Mouse (Mus musculus): ENCODE measurements around the gene Btbd11. TPM values are rescaled to one million over a fixed set of nuclear protein-coding genes. Genes with fewer than 3 reads are reported as not detected.

The Btbd11 gene
- polyA plus RNA-seq, 1 experiment from 2014 or later: 1.9 TPM

- 89% methylated on average over 13 of the region's 13 CpGs for WGBS
Measured at GRCm38 (mm10) chr10:85465516-85466408, 79.1 kb downstream of the Btbd11 start.

GRCm38 (mm10) chr10:85466409-85466761 is 79.8 kb downstream of the Btbd11 start:
- no peak overlapping the region for H3K27ac ChIP-seq (replicated peaks)
- no peaks in the 10 kb centered on the region for H3K9me3 ChIP-seq (ENCODE audit: control insufficient read depth, low read length)
- no peak overlapping the region for H3K4me2 ChIP-seq (replicated peaks; ENCODE audit: low read depth)
- H3K9ac ChIP-seq (ENCODE audit: low read length): no peak overlapping the region
- H3K4me1 ChIP-seq (replicated peaks; ENCODE audit: control insufficient read depth, insufficient read depth): no peaks in the 10 kb centered on the region
- H3K4me3 ChIP-seq (ENCODE audit: low read depth, low read length): no peak overlapping the region
- no peak for TF ChIP-seq CTCF (IDR thresholded peaks at IDR 0.05; ENCODE audit: low read depth)
- no peak for TF ChIP-seq EP300 (optimal IDR thresholded peaks at IDR 0.05)
- no peak for DNase-seq (ENCODE audit: low spot score)
- ATAC-seq (ENCODE audit: low FRiP score, low TSS enrichment): no peak
- no peaks in the 10 kb centered on the region for H3K27me3 ChIP-seq (ENCODE audit: control insufficient read depth, insufficient read depth, low read length)
- H3K36me3 ChIP-seq (ENCODE audit: control insufficient read depth, insufficient read depth, low read length): no peaks in the 10 kb centered on the region
- 56% methylated on average over 8 of the region's 8 CpGs for WGBS

More at GRCm38 (mm10) chr10:85465516-85466408, 79.1 kb downstream of the Btbd11 start:
- Histone ChIP-seq H3K27ac (replicated peaks) (no peak overlapping the region), H3K4me1 (replicated peaks; ENCODE audit: control insufficient read depth, insufficient read depth) (no peaks in the 10 kb centered on the region), H3K4me3 (ENCODE audit: low read depth, low read length) (no peak overlapping the region), H3K9me3 (ENCODE audit: control insufficient read depth, low read length) (no peaks in the 10 kb centered on the region), H3K4me2 (replicated peaks; ENCODE audit: low read depth) (no peak overlapping the region), H3K36me3 (ENCODE audit: control insufficient read depth, insufficient read depth, low read length) (no peaks in the 10 kb centered on the region), H3K27me3 (ENCODE audit: control insufficient read depth, insufficient read depth, low read length) (no peaks in the 10 kb centered on the region), H3K9ac (ENCODE audit: low read length) (no peak overlapping the region)
- ATAC-seq (ENCODE audit: low FRiP score, low TSS enrichment) (no peak), DNase-seq (ENCODE audit: low spot score) (no peak)
- no peak for TF ChIP-seq CTCF (IDR thresholded peaks at IDR 0.05; ENCODE audit: low read depth)
- no peak for TF ChIP-seq EP300 (optimal IDR thresholded peaks at IDR 0.05)

GRCm38 (mm10) chr10:85467393-85467792 is 80.8 kb downstream of the Btbd11 start:
- Histone ChIP-seq H3K4me1 (replicated peaks; ENCODE audit: control insufficient read depth, insufficient read depth) (no peaks in the 10 kb centered on the region), H3K4me2 (replicated peaks; ENCODE audit: low read depth) (no peak overlapping the region), H3K4me3 (ENCODE audit: low read depth, low read length) (no peak overlapping the region), H3K9me3 (ENCODE audit: control insufficient read depth, low read length) (no peaks in the 10 kb centered on the region), H3K27me3 (ENCODE audit: control insufficient read depth, insufficient read depth, low read length) (no peaks in the 10 kb centered on the region), H3K27ac (replicated peaks) (no peak overlapping the region), H3K9ac (ENCODE audit: low read length) (no peak overlapping the region), H3K36me3 (ENCODE audit: control insufficient read depth, insufficient read depth, low read length) (no peaks in the 10 kb centered on the region)
- TF ChIP-seq CTCF (IDR thresholded peaks at IDR 0.05; ENCODE audit: low read depth) (no peak), EP300 (optimal IDR thresholded peaks at IDR 0.05) (no peak)
- WGBS: 50% methylated on average over 7 of the region's 7 CpGs
- ATAC-seq (ENCODE audit: low FRiP score, low TSS enrichment) (no peak), DNase-seq (ENCODE audit: low spot score) (no peak)

- no peak overlapping the region for H3K4me3 ChIP-seq (ENCODE audit: low read depth, low read length)
- no peak for DNase-seq (ENCODE audit: low spot score)
Measured at GRCm38 (mm10) chr10:85468527-85468926, 81.9 kb downstream of the Btbd11 start.

GRCm38 (mm10) chr10:85469341-85469740 is 82.7 kb downstream of the Btbd11 start:
- no peak for TF ChIP-seq CTCF (IDR thresholded peaks at IDR 0.05; ENCODE audit: low read depth)
- TF ChIP-seq EP300 (optimal IDR thresholded peaks at IDR 0.05): no peak
- Histone ChIP-seq H3K36me3 (ENCODE audit: control insufficient read depth, insufficient read depth, low read length) (no peaks in the 10 kb centered on the region), H3K9ac (ENCODE audit: low read length) (no peak overlapping the region), H3K4me1 (replicated peaks; ENCODE audit: control insufficient read depth, insufficient read depth) (no peaks in the 10 kb centered on the region), H3K4me3 (ENCODE audit: low read depth, low read length) (no peak overlapping the region), H3K9me3 (ENCODE audit: control insufficient read depth, low read length) (no peaks in the 10 kb centered on the region), H3K4me2 (replicated peaks; ENCODE audit: low read depth) (no peak overlapping the region), H3K27ac (replicated peaks) (no peak overlapping the region), H3K27me3 (ENCODE audit: control insufficient read depth, insufficient read depth, low read length) (no peaks in the 10 kb centered on the region)
- WGBS: 67% methylated on average over 5 of the region's 5 CpGs
- DNase-seq (ENCODE audit: low spot score): no peak
- ATAC-seq (ENCODE audit: low FRiP score, low TSS enrichment): no peak

More at GRCm38 (mm10) chr10:85468527-85468926, 81.9 kb downstream of the Btbd11 start:
- ATAC-seq (ENCODE audit: low FRiP score, low TSS enrichment): no peak
- Histone ChIP-seq H3K4me2 (replicated peaks; ENCODE audit: low read depth) (no peak overlapping the region), H3K27me3 (ENCODE audit: control insufficient read depth, insufficient read depth, low read length) (no peaks in the 10 kb centered on the region), H3K4me1 (replicated peaks; ENCODE audit: control insufficient read depth, insufficient read depth) (no peaks in the 10 kb centered on the region), H3K9ac (ENCODE audit: low read length) (no peak overlapping the region), H3K27ac (replicated peaks) (no peak overlapping the region), H3K36me3 (ENCODE audit: control insufficient read depth, insufficient read depth, low read length) (no peaks in the 10 kb centered on the region), H3K9me3 (ENCODE audit: control insufficient read depth, low read length) (no peaks in the 10 kb centered on the region)
- WGBS: 77% methylated on average over 4 of the region's 4 CpGs
- TF ChIP-seq CTCF (IDR thresholded peaks at IDR 0.05; ENCODE audit: low read depth) (no peak), EP300 (optimal IDR thresholded peaks at IDR 0.05) (no peak)

GRCm38 (mm10) chr10:85473265-85473664 is 86.7 kb downstream of the Btbd11 start:
- Histone ChIP-seq H3K27me3 (ENCODE audit: control insufficient read depth, insufficient read depth, low read length) (no peaks in the 10 kb centered on the region), H3K9me3 (ENCODE audit: control insufficient read depth, low read length) (no peaks in the 10 kb centered on the region), H3K4me3 (ENCODE audit: low read depth, low read length) (no peak overlapping the region), H3K4me2 (replicated peaks; ENCODE audit: low read depth) (no peak overlapping the region), H3K4me1 (replicated peaks; ENCODE audit: control insufficient read depth, insufficient read depth) (no peaks in the 10 kb centered on the region), H3K27ac (replicated peaks) (no peak overlapping the region), H3K36me3 (ENCODE audit: control insufficient read depth, insufficient read depth, low read length) (no peaks in the 10 kb centered on the region), H3K9ac (ENCODE audit: low read length) (no peak overlapping the region)
- TF ChIP-seq EP300 (optimal IDR thresholded peaks at IDR 0.05) (no peak), CTCF (IDR thresholded peaks at IDR 0.05; ENCODE audit: low read depth) (no peak)
- ATAC-seq (ENCODE audit: low FRiP score, low TSS enrichment): peak; percentile 71; the same call in 1 of the 2 replicates
- no peak for DNase-seq (ENCODE audit: low spot score)
- WGBS: 70% methylated on average over 4 of the region's 4 CpGs
